Mouse (Mus musculus): ENCODE results near the gene Tmem37.

The Tmem37 gene

GRCm38 (mm10) chr1:120020322-120020897, 53.5 kb downstream of the Tmem37 start:
- DNase-seq (ENCODE audit: extremely low read depth, low read depth, low spot score): no peak

- no peak for DNase-seq (ENCODE audit: extremely low read depth, low read depth, low spot score)
These were observed 54.4 kb downstream of the Tmem37 start for GRCm38 (mm10) chr1:120019428-120019827.

DNA sequence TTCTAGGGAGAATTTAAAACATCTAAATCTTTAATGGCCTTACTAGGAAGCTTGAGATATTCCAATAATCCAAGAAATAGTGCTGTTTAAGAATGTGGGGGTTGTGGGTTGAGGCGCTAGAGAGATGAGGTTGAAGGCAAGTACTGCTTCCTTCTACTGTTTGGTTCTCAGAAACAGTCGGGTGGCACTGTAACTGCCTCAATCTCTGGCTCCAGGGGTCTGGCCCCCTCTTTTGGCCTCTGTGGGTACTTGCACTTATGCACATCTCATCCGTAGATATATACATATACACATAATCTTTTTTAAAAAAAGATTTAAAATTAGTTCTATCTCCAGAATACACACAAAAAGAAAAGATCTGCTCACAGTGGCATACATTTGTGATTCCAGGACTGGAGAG, 55.0 kb downstream of the Tmem37 start:
- no peak for DNase-seq (ENCODE audit: extremely low read depth, low read depth, low spot score)
